Mouse (Mus musculus) splenic B cell, adult 2 months (primary cell): ENCODE results near the gene Ank2.

Experiments
- DNase-seq: peaks from one replicate; pipeline ENCODE4 v3.0.0-alpha.2; 2011; ENCODE audit warnings: low read depth, low spot score
- H3K27me3 ChIP-seq: 2 replicates; pipeline ENCODE4 v1.6.1; 2012; ENCODE audit warnings: mild to moderate bottlenecking, low read length, moderate library complexity, mixed read lengths; ENCODE audit not compliant: control insufficient read depth, poor library complexity, insufficient read depth, severe bottlenecking
- H3K36me3 ChIP-seq: 2 replicates; pipeline ENCODE4 v1.6.1; 2012; ENCODE audit warnings: mild to moderate bottlenecking, low read length, moderate library complexity, mixed read lengths; ENCODE audit not compliant: control insufficient read depth, poor library complexity, insufficient read depth, severe bottlenecking

Ank2 gene

DNA sequence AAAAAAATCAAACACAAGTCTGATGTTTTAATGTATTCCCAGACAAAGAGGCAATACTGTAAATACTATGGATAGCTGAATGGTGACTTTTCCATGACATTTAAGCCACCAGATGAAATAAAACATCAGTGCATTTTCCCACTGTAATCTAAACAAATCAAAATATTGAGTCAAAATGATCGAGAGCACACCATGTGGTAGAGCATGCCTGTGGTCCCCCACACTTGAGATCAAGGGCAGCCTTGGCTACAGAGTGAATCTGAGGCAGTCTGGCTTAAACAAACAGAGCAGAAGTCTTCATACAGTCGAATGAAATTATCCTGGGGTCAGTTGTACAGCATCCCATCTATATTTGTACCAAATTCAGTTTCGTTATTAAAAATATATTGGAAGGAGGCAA, 288.0 kb downstream of the Ank2 start:
- DNase-seq, result no peak
- no peaks in the 10 kb centered on the region for H3K36me3 ChIP-seq
- H3K27me3 ChIP-seq, result no peaks in the 10 kb centered on the region

- Histone ChIP-seq H3K36me3 (no peaks in the 10 kb centered on the region), H3K27me3 (no peaks in the 10 kb centered on the region)
- no peak for DNase-seq
These were observed 288.6 kb downstream of the Ank2 start for GRCm38 (mm10) chr3:127210552-127210951.

- no peak for DNase-seq
- Histone ChIP-seq H3K27me3 (no peaks in the 10 kb centered on the region), H3K36me3 (no peaks in the 10 kb centered on the region)
These were observed 290.3 kb downstream of the Ank2 start for GRCm38 (mm10) chr3:127208871-127209270.

- Histone ChIP-seq H3K27me3 (no peaks in the 10 kb centered on the region), H3K36me3 (no peaks in the 10 kb centered on the region)
- no peak for DNase-seq
These were observed 293.2 kb downstream of the Ank2 start for GRCm38 (mm10) chr3:127205883-127206434.

- DNase-seq, result no peak
- Histone ChIP-seq H3K36me3 (no peaks in the 10 kb centered on the region), H3K27me3 (no peaks in the 10 kb centered on the region)
These were observed 296.6 kb downstream of the Ank2 start for GRCm38 (mm10) chr3:127202484-127203115.

GRCm38 (mm10) chr3:127200789-127201188, 298.4 kb downstream of the Ank2 start:
- Histone ChIP-seq H3K36me3 (no peaks in the 10 kb centered on the region), H3K27me3 (no peaks in the 10 kb centered on the region)
- DNase-seq, result no peak

GRCm38 (mm10) chr3:127199112-127199665, 300.0 kb downstream of the Ank2 start:
- Histone ChIP-seq H3K36me3 (no peaks in the 10 kb centered on the region), H3K27me3 (no peaks in the 10 kb centered on the region)
- DNase-seq, result no peak

GRCm38 (mm10) chr3:127198656-127199055, 300.5 kb downstream of the Ank2 start:
- no peaks in the 10 kb centered on the region for H3K27me3 ChIP-seq
- no peaks in the 10 kb centered on the region for H3K36me3 ChIP-seq
- no peak for DNase-seq

- no peak for DNase-seq
- Histone ChIP-seq H3K36me3 (no peaks in the 10 kb centered on the region), H3K27me3 (no peaks in the 10 kb centered on the region)
These were observed 310.4 kb downstream of the Ank2 start for GRCm38 (mm10) chr3:127188789-127189128.

DNA sequence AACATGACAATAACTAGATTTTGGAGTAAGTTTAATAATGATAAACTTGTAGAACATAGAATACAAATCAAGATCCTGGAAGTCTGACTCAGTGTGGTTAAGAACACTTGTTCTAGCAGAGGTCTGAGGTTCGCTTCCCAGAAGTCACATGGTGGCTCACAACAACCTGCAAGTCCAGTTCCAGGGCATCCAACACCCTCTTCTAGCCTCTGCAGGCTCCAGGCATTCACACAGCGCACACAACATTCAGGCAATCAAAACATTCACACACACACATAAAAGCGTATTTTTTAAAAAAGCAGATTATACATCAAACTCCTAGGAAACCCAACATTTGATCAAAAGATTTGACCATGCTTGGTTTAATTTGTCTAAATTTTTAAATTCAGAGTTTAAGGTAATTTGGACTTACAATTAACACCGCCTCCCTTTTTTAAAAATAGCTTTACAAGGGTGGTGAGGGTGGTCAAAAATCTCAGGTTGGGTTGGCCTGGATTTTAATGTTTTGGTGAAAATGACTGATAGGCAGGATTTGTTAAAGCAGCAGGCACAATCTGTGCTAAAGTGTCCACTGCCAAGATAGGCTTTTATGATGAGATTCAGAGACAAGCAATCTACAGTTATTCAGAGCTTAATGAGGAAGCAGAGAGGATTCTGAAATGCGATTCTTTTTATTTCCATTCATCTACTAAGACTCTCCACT, 310.9 kb downstream of the Ank2 start:
- no peaks in the 10 kb centered on the region for H3K27me3 ChIP-seq
- H3K36me3 ChIP-seq, result no peaks in the 10 kb centered on the region
- DNase-seq, result no peak

DNA sequence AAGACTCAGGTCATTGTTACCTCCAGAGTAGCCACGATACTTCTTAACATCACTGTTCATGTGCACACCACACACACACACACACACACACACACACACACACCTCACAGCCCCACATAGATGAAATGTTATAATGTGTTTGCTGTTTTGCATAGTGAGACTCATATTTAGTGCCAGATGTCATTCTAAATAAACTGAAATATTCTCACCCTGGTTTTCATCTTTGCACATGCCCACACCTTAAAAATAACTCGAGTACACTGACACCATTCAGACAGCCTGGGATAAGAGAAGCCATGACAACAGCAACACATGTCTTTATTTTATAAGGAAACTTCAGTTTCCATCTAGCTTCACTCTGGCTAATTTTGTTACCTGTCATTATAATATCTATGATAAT, 312.1 kb downstream of the Ank2 start:
- no peaks in the 10 kb centered on the region for H3K27me3 ChIP-seq
- H3K36me3 ChIP-seq, result no peaks in the 10 kb centered on the region
- no peak for DNase-seq

- H3K27me3 ChIP-seq, result no peaks in the 10 kb centered on the region
- H3K36me3 ChIP-seq, result no peaks in the 10 kb centered on the region
- DNase-seq, result no peak
These were observed 312.9 kb downstream of the Ank2 start for GRCm38 (mm10) chr3:127186239-127186638.

DNA sequence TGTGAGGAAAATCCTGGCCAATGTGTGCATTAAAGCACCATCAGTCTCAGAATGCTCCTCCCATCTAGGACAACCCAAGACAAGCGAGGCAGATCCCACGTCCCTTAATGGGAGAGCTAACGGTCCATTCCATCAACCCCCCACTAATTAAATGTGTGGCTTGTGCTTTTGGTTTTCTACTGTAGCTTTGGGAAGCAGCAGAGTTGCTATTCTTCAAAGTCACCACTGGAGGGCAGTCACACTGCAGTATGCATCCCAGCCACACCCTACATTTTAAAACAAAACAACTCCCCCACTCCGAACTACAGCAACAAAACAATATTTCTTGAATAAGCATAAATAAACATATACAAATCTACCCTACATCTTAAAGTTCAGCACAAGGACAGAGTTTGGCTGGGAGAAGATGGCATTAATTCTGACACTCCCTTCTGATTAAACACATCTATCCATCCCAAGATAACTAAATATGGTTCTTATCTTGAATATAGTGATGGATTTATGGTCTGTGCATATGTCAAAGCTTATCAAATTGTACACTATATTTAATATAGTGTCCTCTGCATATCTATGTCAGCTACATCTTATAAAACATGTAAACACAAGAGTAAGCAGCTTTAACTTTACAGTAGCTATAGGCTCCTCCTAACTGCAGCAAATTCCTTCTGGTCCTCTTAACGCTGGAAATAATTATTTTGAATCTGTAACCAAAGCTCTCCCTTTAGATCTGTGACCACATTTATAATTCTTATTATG, 315.0 kb downstream of the Ank2 start:
- H3K36me3 ChIP-seq, result no peaks in the 10 kb centered on the region
- H3K27me3 ChIP-seq, result no peaks in the 10 kb centered on the region
- peak; percentile 1 for DNase-seq

DNA sequence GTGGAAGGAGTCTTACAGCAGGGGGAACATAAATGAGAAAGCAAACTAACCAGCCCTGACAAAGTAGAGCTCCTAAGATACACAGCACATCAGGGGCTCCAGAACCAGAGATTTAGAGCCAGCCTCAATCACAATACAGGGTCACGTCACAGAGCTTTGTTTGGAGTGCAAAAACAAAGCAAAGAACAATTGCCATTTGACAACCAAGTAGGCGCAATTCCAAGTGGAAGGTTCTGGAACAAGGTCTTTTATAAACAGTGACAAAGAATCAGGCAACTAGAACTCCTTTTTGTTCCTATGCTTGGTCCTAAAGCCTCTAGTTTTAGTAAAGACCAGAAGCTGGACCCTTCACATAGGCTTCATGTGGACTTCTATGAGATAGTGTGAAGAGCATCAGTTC, 326.5 kb downstream of the Ank2 start:
- no peaks in the 10 kb centered on the region for H3K27me3 ChIP-seq
- no peak for DNase-seq
- no peaks in the 10 kb centered on the region for H3K36me3 ChIP-seq

- no peak for DNase-seq
- H3K36me3 ChIP-seq, result no peaks in the 10 kb centered on the region
- no peaks in the 10 kb centered on the region for H3K27me3 ChIP-seq
These were observed 328.9 kb downstream of the Ank2 start for GRCm38 (mm10) chr3:127170246-127170645.
